Mouse (Mus musculus) frontal cortex, postnatal 25 days (tissue): ENCODE results near the gene Map6.

ENCODE experiments used
- DNase-seq, 2 experiments: peaks; one replicate each; pipeline ENCODE4 v3.0.0; 2022; ENCODE audit warnings: low spot score in 2 of 2

Map6 gene

DNA sequence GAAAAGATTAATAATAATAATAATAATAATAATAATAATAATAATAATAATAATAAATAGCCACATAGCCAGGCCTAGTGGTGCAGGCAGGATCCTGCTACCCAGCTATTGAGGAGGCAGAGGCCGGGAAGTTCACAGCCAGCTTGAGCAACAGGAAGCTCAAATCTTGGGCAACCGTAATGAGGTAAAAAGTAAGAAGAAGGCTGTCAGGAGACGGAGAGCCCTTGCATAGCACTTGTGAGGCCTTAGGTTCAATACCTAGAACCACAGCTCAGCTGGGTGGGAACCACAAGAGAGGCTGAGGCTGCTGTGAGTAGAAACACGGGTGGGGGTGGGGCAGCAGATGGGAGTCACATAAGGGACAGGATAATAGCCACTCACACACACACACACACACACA is 47.3 kb downstream of the Map6 start:
- DNase-seq: no peak

DNA sequence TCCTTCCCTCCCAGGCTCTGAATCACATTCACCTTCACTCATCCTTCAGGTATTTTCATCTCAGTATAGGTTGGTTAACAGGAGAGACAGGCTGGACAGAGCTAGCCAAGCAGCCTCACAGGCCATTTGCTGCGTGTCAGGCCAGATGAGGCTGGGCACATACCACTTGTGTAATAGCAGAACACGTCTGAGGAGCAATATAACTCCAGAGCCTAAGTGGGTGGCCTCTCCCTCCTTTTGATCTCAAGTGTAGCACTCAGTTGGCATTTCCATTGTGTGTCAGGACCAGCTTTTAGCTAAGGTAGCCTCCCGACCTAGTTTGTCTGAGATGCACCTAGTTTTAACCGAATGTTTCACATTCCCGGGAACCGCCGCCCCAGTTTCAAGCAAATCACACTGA is 49.0 kb downstream of the Map6 start:
- no peak for DNase-seq

- no peak for DNase-seq
Measured at GRCm38 (mm10) chr7:99317475-99317874, 50.2 kb downstream of the Map6 start.

- DNase-seq: no peak
Measured at GRCm38 (mm10) chr7:99320524-99320923, 53.3 kb downstream of the Map6 start.

DNA sequence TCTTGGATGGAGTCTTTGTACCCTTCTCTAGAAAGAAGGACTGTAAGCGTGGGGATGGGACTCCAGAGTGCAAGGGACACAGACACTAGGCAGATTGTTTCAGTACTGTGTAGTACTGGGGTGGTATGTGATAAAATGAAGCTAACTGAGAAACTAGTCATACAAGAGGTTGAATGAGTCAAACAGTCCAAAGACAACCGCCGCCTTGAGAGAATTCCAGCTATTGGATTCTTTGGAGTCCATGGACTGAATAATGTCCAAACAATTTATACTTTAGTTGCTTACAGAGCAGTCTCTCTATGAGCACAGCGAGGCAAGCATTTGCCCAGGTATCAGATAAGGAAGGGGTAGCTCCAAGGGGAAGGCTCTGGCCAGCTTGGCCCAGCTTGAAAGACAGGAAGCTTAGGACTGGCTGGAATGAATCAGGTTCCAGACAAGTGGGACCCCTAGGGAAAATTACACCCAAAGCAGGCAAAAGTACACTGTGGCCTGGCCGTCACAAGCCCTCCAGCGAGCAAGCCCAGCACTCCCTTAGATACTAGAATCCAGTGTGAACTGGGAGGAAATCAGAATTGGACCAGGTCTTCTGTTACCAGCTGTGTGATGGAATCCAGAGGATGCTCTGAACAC is 55.6 kb downstream of the Map6 start:
- DNase-seq: no peak

- no peak for DNase-seq
Measured at GRCm38 (mm10) chr7:99323321-99323700, 56.1 kb downstream of the Map6 start.

DNA sequence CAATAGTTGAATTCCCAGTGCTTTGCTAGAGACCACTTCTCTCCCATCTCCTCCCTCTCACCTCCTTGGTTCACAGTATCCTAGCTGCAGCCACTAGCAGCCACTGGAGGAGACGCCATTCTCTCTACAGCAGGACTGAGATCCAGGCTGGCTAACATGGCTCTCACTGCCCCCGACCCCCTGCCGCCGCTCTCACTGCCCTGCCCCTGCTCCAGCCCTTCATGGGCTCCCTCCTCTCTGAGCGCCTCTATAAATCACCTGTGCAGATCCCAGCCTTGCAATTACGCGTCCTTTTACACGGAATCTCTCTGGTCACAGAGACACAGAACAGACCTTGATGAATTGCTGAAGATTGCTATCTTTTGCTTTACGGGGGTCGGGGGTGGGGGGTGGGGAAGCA is 57.6 kb downstream of the Map6 start:
- DNase-seq: no peak

DNA sequence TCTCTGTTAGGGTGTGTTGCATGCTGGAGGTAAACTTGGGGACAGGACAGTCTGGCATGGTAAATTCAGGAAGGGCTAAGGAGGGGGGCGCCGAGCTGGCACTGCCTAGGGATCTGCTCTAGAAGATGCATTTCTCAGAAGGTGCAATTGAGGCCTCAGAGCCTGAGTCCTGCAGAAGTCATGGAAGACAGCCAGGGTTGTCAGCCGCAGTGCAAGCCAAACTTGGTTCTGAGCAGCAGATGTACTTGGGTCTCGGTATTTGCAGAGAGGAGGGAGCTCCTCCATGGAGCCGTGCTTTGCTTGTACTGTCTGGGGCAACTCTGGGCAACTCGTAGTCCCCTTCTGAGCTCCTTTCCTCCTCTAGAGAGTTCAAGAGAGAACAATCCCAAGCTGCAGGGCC is 58.9 kb downstream of the Map6 start:
- no peak for DNase-seq

- DNase-seq: no peak
Measured at GRCm38 (mm10) chr7:99328847-99329246, 61.6 kb downstream of the Map6 start.

DNA sequence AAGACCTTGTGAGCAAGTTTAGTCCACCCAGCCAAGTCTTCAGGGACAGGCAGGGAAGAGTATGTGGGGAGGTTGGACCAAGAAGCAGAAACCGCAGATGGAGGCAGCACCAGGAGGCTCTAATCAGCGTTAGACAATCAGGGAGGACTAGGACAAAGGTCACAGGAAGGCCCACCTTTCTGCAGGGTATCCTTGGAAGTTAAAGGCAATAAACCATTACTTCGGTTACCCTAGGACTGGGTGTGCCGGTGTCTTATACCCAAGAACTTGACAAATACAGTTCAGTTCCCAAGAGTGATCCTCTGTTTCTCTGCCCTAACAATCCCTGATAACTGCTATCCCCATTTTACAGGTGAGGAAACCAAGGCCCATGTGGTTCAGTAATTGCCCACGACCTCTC is 62.8 kb downstream of the Map6 start:
- DNase-seq: no peak

- peak; percentile 67 to 69 for DNase-seq
Measured at GRCm38 (mm10) chr7:99332774-99333480, 65.7 kb downstream of the Map6 start.

DNA sequence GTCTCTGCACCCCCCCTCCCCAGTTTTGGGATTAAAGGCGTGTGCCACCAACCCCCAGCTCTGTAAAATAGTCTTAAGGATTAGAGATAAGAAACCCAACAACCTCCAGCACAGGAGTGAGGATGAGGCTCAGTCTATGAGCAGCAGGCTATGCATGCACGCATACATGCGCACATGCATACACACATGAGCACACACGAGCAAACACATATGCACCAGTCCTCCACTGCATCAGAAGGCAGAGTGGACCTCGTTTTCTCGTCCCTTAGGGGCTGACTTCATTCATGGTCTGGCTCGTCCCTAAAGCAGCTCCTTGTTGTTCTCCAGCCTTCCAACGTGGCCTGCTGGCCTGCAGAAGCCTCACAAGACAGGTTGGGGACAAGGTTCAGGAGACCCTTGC is 73.5 kb downstream of the Map6 start:
- no peak for DNase-seq

DNA sequence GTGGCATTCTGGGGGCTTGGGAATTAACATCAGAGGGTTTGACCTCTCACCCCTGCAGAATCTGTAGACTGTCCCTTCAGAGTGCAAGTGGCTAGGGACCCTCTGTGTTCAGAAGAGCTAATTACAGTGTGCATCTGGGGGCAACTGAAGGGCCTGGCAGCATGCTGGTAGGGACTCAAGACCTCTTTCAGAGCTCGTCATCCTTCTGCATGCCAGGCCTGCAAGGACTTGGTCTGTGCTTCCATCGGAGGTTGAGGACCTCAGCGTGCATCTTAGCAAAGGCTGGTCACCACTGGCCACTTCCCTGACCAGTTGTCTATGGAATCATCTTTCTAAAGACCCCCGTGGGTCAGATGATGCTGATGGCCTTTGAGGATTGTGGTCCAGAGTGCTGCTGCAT is 76.3 kb downstream of the Map6 start:
- DNase-seq: no peak

GRCm38 (mm10) chr7:99347268-99347667 is 80.0 kb downstream of the Map6 start:
- no peak for DNase-seq

DNA sequence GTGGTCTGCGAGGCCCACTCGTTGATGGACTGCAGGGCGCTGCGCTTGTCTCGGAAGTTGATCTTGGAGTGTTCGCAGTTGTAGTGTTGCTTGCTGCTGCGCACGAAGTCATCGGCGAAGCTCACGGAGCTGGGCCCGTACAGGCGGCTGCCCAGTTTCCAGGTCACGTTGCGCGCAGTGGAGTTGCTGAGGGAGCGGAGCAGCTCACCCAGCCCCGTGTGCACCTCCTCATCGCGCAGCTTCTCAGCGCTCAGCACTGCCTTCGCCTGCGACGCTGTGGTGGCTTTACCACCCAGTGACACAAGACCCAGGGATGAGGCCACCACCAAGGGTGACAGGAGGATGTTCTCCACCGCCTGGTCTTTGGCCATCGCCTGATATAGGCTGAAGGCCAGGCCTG is 81.6 kb downstream of the Map6 start:
- no peak for DNase-seq

DNA sequence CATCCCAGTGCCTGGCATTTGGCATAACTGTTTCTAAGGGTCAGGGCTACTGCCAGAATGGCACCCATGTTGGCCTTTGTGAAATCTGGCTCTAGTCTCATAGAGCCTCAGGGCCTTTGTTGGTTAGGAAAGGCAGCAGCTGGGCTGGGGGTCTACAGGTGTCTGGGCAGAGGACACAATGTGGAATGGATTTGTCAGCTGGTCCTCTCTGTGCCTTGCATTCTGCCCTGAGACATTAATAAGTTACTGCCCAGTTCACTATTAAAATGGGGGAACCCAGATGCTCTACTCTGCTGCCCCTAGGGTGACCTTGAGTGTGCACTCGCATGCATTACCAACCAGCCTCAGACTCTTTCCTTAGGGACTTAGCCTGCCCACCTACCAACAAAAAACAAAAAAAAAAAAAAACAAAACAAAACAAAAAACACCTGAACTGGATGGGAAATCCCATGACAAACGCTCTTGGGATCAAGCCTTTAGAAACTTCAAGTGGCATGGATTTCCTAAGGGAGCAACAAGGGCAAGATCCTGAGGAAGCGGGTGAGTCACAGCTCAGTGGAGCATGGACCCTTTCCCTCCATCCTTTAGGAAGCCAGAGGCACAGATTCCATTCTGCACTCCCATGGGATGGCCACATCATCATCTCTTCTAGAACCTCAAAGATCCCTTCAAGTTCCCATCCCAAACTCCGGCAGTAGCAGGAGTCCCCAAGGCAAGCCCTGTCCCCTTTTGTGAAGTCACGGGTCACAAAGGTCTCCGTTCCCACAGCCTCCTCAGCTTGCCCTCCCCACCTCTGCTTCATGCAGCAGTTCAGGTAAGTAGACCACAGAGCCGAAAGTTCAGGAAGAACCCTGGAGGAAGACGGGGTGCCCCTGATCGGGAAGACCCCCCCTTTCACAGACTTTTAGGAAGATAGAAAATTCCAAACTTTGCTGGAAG is 82.8 kb downstream of the Map6 start:
- DNase-seq: no peak

DNA sequence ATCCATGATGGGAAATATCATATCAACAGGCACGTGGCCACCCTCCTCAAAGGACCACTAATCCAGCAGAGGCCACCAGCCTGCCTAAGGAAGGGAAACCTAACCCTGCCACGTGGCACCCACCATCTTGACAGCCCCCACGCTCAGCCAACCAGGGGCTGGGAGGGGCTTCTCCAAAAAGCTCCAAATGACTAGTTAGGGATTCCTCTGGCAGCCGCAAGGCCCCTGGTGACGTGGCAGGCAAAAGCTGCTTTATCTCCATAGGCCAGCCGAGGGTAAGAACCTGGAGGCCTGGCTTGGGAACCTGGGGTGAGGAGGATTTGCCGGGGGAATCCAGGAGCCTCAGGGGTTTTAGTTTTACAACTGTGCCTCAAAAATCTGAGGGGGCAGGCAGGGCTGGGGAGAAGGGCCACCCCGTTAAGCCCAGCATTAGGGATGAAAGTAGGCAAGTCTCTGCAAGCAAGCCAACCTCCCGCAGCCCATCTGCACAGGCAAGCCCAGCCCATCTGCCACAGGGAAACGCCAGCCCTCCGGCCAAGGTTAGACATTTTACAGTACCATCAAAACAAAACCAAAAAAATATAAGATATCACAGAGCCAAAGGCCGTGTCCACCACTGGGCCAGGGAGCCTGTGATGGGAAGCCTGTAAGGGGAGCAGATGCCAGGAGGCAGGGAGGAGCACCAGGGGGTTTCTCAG is 84.0 kb downstream of the Map6 start:
- DNase-seq: no peak

GRCm38 (mm10) chr7:99351802-99352517 is 84.7 kb downstream of the Map6 start:
- no peak for DNase-seq

- DNase-seq: peak in 1 of 2 experiments; percentile 32
Measured at GRCm38 (mm10) chr7:99352526-99353400, 85.5 kb downstream of the Map6 start, which contains the start of gene Serpinh1. Gene Serpinh1 (minus strand): TSS chr7:99353239.

GRCm38 (mm10) chr7:99355731-99356131 is 88.5 kb downstream of the Map6 start:
- DNase-seq: peak; percentile 35 to 66
